In genomic region chr7:127375271-127376245, GRCm38 (mm10) we compare ENCODE assay signal across 8 mouse cellular contexts. TPM values are rescaled to one million over a fixed set of nuclear protein-coding genes. Genes with fewer than 3 reads are reported as not detected.
DNase-seq lines count a peak whose midpoint lies in the region; ATAC-seq lines count a peak whose summit lies in the region.
"Not testable (repeated sequence)": the region's sequence is repeated elsewhere in the genome, so short reads cannot be mapped to it uniquely, and the experiment has no call there.

Zfp747 (minus strand) TSS chr7:127376050.

- not testable (repeated sequence) for H3K36me3 ChIP-seq in hindbrain, embryonic 15.5 days

- H3K27me3 ChIP-seq in hindbrain, embryonic 15.5 days: not testable (repeated sequence)

- H3K9ac ChIP-seq in hindbrain, embryonic 15.5 days: peak within 1 kb of the TSS; percentile 64

- H3K9me3 ChIP-seq in hindbrain, embryonic 15.5 days: not testable (repeated sequence)

- peak within 1 kb of the TSS; percentile 58 for H3K4me3 ChIP-seq in hindbrain, embryonic 15.5 days

- peak; percentile 99 for DNase-seq in R1 (ENCODE audit: low read depth, low spot score)
- peak; percentile 92 to 96 for DNase-seq in cerebellum, postnatal 25 days
- peak; percentile 89 to 92 for DNase-seq in frontal cortex, postnatal 25 days (ENCODE audit: low spot score in 2 of 2)
- DNase-seq in left cerebral cortex, adult 11 months (ENCODE audit: low spot score): peak; percentile 93
- peak; percentile 93 to 96 for DNase-seq in lung, postnatal 4 days
- peak; percentile 80 for DNase-seq in retina, postnatal 7 days (ENCODE audit: low read depth, low spot score)
- DNase-seq in urinary bladder, adult 2 months (ENCODE audit: low spot score): peak; percentile 77

- peak within 1 kb of the TSS; percentile 75 for H3K4me2 ChIP-seq in hindbrain, embryonic 15.5 days

- peak; percentile 94 for ATAC-seq in hindbrain, embryonic 15.5 days (ENCODE audit: low FRiP score, low read depth)

- 3% methylated on average over 49 of the region's 49 CpGs for WGBS in hindbrain, embryonic 15.5 days

- peak within 1 kb of the TSS; percentile 63 for H3K27ac ChIP-seq in hindbrain, embryonic 15.5 days (replicated peaks)

- H3K4me1 ChIP-seq in hindbrain, embryonic 15.5 days (replicated peaks): not testable (repeated sequence)

RNA-seq across cellular contexts. Expression of gene Zfp747, which starts in this region (rescaled TPM):
- 8.4 and 8.8 TPM in 2 replicates for polyA plus RNA-seq in hindbrain, embryonic 15.5 days (2015; fragmentation: Nextera tagmentation; extraction: Ambion mirVana)
- 7.5 and 9.0 TPM in 2 replicates for polyA plus RNA-seq in urinary bladder, adult 2 months (2012; rRNA removed)

Comparison
In these comparisons a context has a peak if more than half of its experiments do, and no peak if none do; other contexts are left out.
1. Peak in every context shown above with its lines: DNase-seq, ATAC-seq, H3K4me3 ChIP-seq and H3K27ac ChIP-seq.